Mouse (Mus musculus) stomach, embryonic 16.5 days (tissue): ENCODE measurements around the gene Tnfaip3. TPM values are rescaled to one million over a fixed set of nuclear protein-coding genes. Genes with fewer than 3 reads are reported as not detected.

Experiments
- ATAC-seq: fragments of 200-750 bp; cut with Nextera tagmentation; 2 replicates; pipeline ENCODE4 v1.8.0; 2017; ENCODE audit warnings: moderate number of reproducible peaks, moderate TSS enrichment; ENCODE audit not compliant: insufficient read depth, low FRiP score
- H3K27ac ChIP-seq: fragments of 300-500 bp; sonication (generic); 2 replicates; pipeline ENCODE4 v1.5.1; 2014; ENCODE audit warnings: low read length
- H3K27me3 ChIP-seq: fragments of 300-500 bp; sonication (generic); 2 replicates; pipeline ENCODE4 v1.6.1; 2014; ENCODE audit warnings: low read length, control low read depth, mixed read lengths; ENCODE audit not compliant: control insufficient read depth, insufficient read depth
- H3K36me3 ChIP-seq: fragments of 300-500 bp; sonication (generic); 2 replicates; pipeline ENCODE4 v1.6.1; 2014; ENCODE audit warnings: low read length; ENCODE audit not compliant: control insufficient read depth, insufficient read depth
- H3K4me1 ChIP-seq: fragments of 300-500 bp; sonication (generic); 2 replicates; pipeline ENCODE4 v1.6.1; 2014; ENCODE audit warnings: low read length, control low read depth, mixed read lengths; ENCODE audit not compliant: control insufficient read depth, insufficient read depth
- H3K4me2 ChIP-seq: fragments of 300-500 bp; sonication (generic); 2 replicates; pipeline ENCODE4 v1.6.1; 2014; ENCODE audit warnings: low read depth, low read length, mixed read lengths
- H3K4me3 ChIP-seq: fragments of 300-500 bp; sonication (generic); replicated peaks from 2 replicates; pipeline ENCODE4 v1.5.1; 2014; ENCODE audit warnings: mild to moderate bottlenecking, low read length
- H3K9ac ChIP-seq: fragments of 300-500 bp; sonication (generic); 2 replicates; pipeline ENCODE4 v1.6.1; 2014; ENCODE audit warnings: low read length
- H3K9me3 ChIP-seq: fragments of 300-500 bp; sonication (generic); replicated peaks from 2 replicates; pipeline ENCODE4 v1.6.1; 2016; ENCODE audit warnings: low read length, control low read depth; ENCODE audit not compliant: control insufficient read depth
- WGBS: fragments of 180-500 bp; shearing (Covaris S2); extraction: QIAGEN DNeasy Blood & Tissue Kit; methylation state at CpG from one replicate; pipeline ENCODE4 v1.1.7; 2014; 5-methylcytosine and 5-hydroxymethylcytosine counted together
- polyA plus RNA-seq: library from polyadenylated mRNA; unstranded; fragments of >200 nt; fragmentation: Nextera tagmentation; extraction: Ambion mirVana; gene quantifications from 2 replicates; pipeline ENCODE4 v1.2.1, GENCODE M21; 2015

The Tnfaip3 gene
- polyA plus RNA-seq, 1 experiment from 2014 or later, result 3.1 TPM

DNA sequence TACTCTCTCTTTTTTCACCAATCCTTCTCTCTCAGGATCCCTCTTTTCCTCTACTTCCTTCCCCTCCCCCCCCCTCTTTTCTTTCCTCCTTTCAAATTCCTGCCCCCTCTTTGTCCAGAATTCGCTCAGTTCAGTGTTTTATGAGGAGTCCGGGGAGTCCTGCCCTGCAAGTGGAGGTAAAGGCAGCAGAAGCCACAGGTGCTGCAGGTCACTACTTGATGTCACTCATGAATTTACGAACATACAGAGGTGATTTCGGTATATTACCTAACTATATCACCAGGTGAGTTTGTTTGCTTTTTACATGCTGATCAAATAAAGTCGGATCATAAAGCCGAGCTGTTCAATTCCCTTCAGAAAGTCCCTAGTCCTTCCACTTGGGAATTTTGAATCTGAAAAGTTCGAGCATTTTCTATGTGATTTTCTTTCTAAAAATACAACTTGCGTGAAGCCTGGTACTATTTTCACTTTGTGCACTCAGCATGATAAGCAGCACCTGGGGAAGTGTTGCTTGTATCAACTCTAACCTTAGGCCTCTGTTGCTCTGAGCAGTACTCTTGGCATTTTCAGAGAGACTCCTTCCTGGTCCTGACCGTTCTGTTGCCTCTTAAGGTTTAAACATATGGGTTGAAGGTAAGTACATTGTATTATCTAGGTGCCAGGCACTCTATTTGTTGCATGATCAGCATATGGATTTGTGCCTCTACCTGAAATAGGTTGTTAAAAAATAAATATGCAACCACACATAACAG, 29.5 kb upstream of the Tnfaip3 start:
- Histone ChIP-seq H3K27ac (no peak overlapping the region), H3K9me3 (no peaks in the 10 kb centered on the region), H3K27me3 (no peaks in the 10 kb centered on the region), H3K4me2 (no peak overlapping the region), H3K4me3 (no peak overlapping the region), H3K4me1 (no peaks in the 10 kb centered on the region), H3K36me3 (no peaks in the 10 kb centered on the region), H3K9ac (no peak overlapping the region)
- no peak for ATAC-seq
- 63% methylated on average over 9 of the region's 9 CpGs for WGBS

DNA sequence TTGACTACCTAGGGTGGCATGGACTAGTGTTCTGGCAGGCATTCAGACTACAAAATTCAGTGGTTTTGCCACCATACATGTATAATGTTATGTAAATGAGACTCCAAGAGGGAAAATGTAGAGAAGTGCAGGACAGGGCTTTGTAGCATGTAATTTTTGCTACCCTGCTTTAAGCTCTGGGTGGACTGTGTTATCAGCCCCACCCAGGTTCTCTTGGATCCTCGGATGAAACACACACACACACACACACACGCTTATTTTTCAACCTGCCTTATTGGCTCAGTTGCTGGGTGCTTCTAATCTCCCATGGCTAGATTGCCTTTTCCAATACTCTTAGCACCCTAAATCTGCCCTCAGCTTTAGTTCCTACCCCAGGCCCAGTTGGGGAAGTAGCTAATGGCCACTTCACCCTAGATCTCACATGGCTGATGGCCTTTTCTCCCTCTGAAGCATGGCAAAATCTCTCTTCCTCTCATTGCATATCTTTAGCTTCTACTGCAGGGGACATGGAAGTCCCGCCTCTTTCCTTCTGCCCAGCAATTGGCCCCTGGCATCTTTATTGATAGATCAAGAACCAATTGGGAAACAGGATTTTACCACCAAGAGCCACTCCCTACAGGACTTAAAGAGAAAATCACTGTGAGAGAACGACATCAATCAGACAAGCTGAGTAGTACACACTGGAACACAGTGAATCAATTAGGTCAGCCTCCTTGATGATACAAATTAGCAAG, 28.2 kb upstream of the Tnfaip3 start:
- Histone ChIP-seq H3K27me3 (no peaks in the 10 kb centered on the region), H3K27ac (no peak overlapping the region), H3K9me3 (no peaks in the 10 kb centered on the region), H3K9ac (no peak overlapping the region), H3K4me2 (no peak overlapping the region), H3K4me1 (no peaks in the 10 kb centered on the region), H3K4me3 (no peak overlapping the region; the same call in 1 of the 2 replicates), H3K36me3 (no peaks in the 10 kb centered on the region)
- peak; percentile 75; the same call in 1 of the 2 replicates for ATAC-seq
- whole genome bisulfite sequencing, result 51% methylated on average over 4 of the region's 4 CpGs

DNA sequence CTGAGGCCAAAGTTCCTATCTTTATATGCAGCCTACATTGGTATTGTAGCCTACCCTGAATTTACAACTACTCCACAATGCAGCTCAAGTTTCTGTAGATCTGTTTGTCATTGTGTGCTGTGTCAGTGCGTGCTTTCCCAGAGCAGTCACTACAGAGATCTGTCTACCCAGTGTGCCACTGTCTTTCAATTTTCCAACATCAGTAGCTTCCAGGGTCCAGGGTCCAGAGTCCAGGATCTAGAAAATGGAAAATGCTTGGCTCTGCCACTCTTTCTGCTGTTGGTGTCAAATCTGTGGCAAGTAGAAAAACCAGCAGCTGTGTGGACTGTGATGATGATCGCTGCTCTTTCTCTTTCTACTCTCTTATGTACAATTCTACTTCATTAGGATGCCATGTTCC, 24.7 kb upstream of the Tnfaip3 start:
- H3K4me2 ChIP-seq, result no peak overlapping the region
- H3K4me1 ChIP-seq, result no peaks in the 10 kb centered on the region
- H3K4me3 ChIP-seq, result no peak overlapping the region
- no peaks in the 10 kb centered on the region for H3K27me3 ChIP-seq
- H3K9ac ChIP-seq, result no peak overlapping the region
- 83% methylated on average over 2 of the region's 2 CpGs for WGBS
- no peaks in the 10 kb centered on the region for H3K9me3 ChIP-seq
- no peaks in the 10 kb centered on the region for H3K36me3 ChIP-seq
- no peak overlapping the region for H3K27ac ChIP-seq
- no peak for ATAC-seq

DNA sequence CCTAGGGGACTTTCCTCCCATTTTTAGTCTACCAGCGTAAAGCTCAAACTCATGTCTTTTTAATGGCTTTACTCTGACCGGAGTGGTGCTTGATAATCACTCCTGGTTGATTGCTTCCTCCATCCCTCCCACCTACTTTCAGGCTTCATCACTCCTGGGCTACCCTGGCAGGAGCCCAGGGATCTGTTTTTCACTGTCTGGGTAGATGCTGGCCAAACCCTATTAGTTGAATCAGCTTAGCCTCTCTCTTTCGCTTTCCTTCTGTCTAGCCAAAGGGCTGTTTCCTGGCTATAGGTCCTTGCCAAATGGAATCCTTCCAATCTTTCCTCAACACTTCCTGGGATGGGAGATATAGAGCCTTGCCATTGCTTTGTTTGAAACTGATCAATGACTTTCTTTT, 19.3 kb upstream of the Tnfaip3 start:
- H3K27me3 ChIP-seq, result no peaks in the 10 kb centered on the region
- no peaks in the 10 kb centered on the region for H3K9me3 ChIP-seq
- no peak for ATAC-seq
- 77% methylated on average over 3 of the region's 3 CpGs for WGBS
- no peaks in the 10 kb centered on the region for H3K4me1 ChIP-seq
- H3K36me3 ChIP-seq, result no peaks in the 10 kb centered on the region
- no peak overlapping the region for H3K9ac ChIP-seq
- H3K27ac ChIP-seq, result no peak overlapping the region
- no peak overlapping the region for H3K4me3 ChIP-seq
- no peak overlapping the region for H3K4me2 ChIP-seq

DNA sequence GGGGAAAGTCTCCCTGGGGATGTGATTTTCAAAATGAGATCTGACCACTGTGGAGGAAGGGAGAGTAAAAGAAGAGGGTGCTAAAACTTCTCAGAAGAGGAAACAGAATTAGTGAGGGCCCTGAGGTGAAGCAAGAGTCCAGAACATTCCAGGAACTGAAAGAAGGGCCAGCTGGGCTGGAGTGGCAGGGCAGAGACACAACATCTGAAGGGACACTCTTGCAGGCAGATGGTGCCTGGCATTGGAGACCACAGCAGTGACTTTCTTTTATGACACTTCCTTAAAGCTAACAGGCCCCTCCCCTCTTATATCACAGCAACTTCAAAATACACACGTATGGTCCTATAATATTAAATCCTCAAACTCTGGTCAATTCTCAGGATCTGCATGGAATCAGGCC, 18.2 kb upstream of the Tnfaip3 start:
- ATAC-seq, result no peak
- Histone ChIP-seq H3K9ac (no peak overlapping the region), H3K4me1 (no peaks in the 10 kb centered on the region), H3K27me3 (no peaks in the 10 kb centered on the region), H3K9me3 (no peaks in the 10 kb centered on the region), H3K4me3 (no peak overlapping the region), H3K4me2 (no peak overlapping the region), H3K36me3 (no peaks in the 10 kb centered on the region), H3K27ac (no peak overlapping the region)
- 83% methylated on average over 1 of the region's 1 CpGs for WGBS

DNA sequence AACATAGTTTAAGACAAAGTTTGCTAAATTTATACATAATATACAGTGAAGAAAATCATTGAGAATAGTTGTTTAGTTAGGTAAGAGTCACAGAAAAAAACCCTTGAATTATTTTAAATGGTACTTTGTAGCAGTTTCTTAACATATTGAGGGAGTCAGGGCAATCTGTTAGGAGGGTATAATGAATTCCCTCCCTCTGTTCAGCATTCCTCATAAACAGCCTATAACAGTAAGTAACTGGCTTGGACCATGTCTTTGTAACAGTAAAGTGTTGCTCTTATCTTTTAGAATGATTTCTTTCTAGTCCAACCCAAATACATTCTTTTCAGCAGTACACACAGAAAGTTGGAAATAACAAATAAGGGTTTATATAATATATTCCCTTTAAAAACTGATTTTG, 16.4 kb upstream of the Tnfaip3 start:
- H3K4me1 ChIP-seq, result no peaks in the 10 kb centered on the region
- no peak overlapping the region for H3K4me3 ChIP-seq
- H3K9me3 ChIP-seq, result no peaks in the 10 kb centered on the region
- H3K27ac ChIP-seq, result no peak overlapping the region
- H3K27me3 ChIP-seq, result no peaks in the 10 kb centered on the region
- H3K9ac ChIP-seq, result no peak overlapping the region
- no peak overlapping the region for H3K4me2 ChIP-seq
- H3K36me3 ChIP-seq, result no peaks in the 10 kb centered on the region
- no peak for ATAC-seq

DNA sequence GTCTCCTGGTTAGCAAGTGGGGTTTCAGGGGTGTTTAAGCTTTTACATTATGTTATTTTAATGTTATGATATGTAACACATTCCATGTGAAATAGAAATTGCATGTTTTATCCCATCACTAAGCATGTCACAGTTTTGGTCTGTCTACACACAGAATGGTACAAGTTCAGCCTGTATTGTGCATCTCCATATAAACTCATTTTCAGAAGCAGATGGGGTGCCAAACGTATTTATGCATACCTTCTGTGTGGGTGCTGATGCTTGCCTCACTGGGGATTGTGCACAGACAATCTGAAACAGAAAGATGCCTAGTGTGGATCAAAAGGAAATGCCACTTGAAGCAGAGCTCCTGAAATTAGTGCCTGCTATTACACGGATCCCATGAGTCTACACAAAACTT, 15.2 kb upstream of the Tnfaip3 start:
- no peak for ATAC-seq
- Histone ChIP-seq H3K9me3 (no peaks in the 10 kb centered on the region), H3K27ac (no peak overlapping the region), H3K4me3 (no peak overlapping the region), H3K4me1 (no peaks in the 10 kb centered on the region), H3K36me3 (no peaks in the 10 kb centered on the region), H3K9ac (no peak overlapping the region), H3K4me2 (no peak overlapping the region), H3K27me3 (no peaks in the 10 kb centered on the region)
- WGBS, result 72% methylated on average over 2 of the region's 2 CpGs

DNA sequence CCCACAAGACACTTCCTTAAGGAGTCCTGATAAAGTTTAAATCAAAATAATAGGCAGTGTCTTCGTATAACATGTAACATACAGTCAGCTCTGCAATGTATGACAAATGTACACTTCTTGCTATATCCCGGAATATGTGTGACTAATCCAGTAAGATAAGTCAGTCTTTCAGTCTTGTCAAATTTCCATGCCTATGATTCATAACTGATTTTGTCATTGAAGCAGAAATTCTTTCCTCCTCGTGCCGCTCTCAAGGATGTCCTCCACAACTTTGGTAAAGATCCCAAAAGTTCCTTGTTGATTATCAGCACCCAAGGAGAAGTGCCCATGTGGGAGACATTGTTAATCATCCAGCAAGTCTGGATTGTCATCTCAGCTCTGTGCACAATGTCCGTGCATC, 11.3 kb upstream of the Tnfaip3 start:
- H3K4me2 ChIP-seq, result no peak overlapping the region
- no peak overlapping the region for H3K4me3 ChIP-seq
- WGBS, result 83% methylated on average over 5 of the region's 5 CpGs
- ATAC-seq, result no peak
- H3K36me3 ChIP-seq, result no peaks in the 10 kb centered on the region
- no peak overlapping the region for H3K27ac ChIP-seq
- no peaks in the 10 kb centered on the region for H3K27me3 ChIP-seq
- H3K4me1 ChIP-seq, result no peaks in the 10 kb centered on the region
- no peak overlapping the region for H3K9ac ChIP-seq
- no peaks in the 10 kb centered on the region for H3K9me3 ChIP-seq

DNA sequence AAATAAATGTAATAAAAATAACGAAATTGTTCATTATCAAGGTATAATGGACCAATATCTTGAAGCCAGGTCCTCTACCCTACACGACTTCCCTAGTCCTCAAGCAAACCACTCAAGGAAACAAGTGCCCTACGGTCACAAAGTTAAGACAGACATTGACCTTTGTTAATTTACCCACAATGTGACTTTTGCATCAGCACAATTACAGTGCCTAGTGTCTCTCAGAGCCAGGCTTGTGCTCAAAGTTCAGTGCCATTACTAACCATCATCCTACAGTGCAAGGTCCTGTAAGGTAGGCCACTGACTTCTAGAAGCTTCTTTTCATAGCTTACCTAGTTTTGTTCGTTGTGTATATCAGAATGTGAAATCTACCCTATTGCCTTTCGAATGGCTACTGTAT, 8.9 kb upstream of the Tnfaip3 start:
- Histone ChIP-seq H3K4me1 (no peaks in the 10 kb centered on the region), H3K4me2 (no peak overlapping the region), H3K9ac (no peak overlapping the region), H3K27me3 (no peaks in the 10 kb centered on the region), H3K4me3 (no peak overlapping the region), H3K27ac (no peak overlapping the region), H3K9me3 (no peaks in the 10 kb centered on the region), H3K36me3 (no peaks in the 10 kb centered on the region)
- no peak for ATAC-seq
- WGBS, result 84% methylated on average over 5 of the region's 5 CpGs
